Mouse (Mus musculus) megakaryocyte, embryonic 14.5 days (primary cell): ENCODE results near the gene Gpx5. TPM values are rescaled to one million over a fixed set of nuclear protein-coding genes. Genes with fewer than 3 reads are reported as not detected.
A peak's percentile ranks its signal among the peaks of the same experiment; 100 is the strongest.
"Not testable (repeated sequence)": the region's sequence is repeated elsewhere in the genome, so short reads cannot be mapped to it uniquely, and the experiment has no call there.

Experiments
- H3K27me3 ChIP-seq: replicated peaks from 2 replicates; pipeline ENCODE3; 2012; ENCODE audit warnings: inconsistent platforms
- H3K36me3 ChIP-seq: replicated peaks from 2 replicates; pipeline ENCODE3; 2012; ENCODE audit warnings: low read length, inconsistent platforms, mixed read lengths
- H3K4me1 ChIP-seq: 2 replicates; pipeline ENCODE4 v1.6.1; 2012; ENCODE audit warnings: inconsistent platforms
- H3K4me3 ChIP-seq: replicated peaks from 2 replicates; pipeline ENCODE3; 2012; ENCODE audit warnings: moderate library complexity, mild to moderate bottlenecking, inconsistent platforms
- H3K9me3 ChIP-seq: 2 replicates; pipeline ENCODE4 v1.6.1; 2012; ENCODE audit warnings: inconsistent platforms
- FLI1 ChIP-seq: IDR thresholded peaks from 2 replicates; pipeline ENCODE4 v1.6.1; 2012; ENCODE audit warnings: low read length, inconsistent platforms, mixed read lengths
- GATA1 ChIP-seq: IDR thresholded peaks from 3 replicates; pipeline ENCODE4 v1.6.1; 2012; ENCODE audit warnings: mixed read lengths, low read length, inconsistent platforms, borderline replicate concordance
- polyA plus RNA-seq: library from polyadenylated mRNA; stranded (reverse); fragments of >175 nt; gene quantifications from 2 replicates; pipeline ENCODE4 v1.2.3, GENCODE M21; 2012; ENCODE audit warnings: low replicate concordance; ENCODE audit not compliant: insufficient read depth

Gene Gpx5
- polyA plus RNA-seq, 1 experiment, result not detected

DNA sequence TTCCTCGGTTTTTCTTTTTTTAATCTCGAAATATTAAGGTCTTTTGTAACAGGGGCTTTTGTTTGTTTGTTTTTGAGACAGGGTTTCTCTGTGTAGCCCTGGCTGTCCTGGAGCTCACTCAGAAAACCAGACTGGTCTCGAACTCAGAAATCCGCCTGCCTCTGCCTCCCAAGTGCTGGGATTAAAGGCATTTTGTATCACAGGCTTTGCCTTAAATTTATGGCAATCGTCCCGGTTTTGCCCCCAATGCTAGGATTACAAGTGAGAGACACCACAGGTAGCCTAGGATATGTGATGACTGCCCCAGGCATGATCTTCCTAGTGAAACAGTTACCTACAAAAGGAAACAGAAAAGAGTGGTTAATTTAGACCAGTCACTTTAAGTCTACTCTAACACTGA is 34.0 kb downstream of the Gpx5 start:
- H3K4me3 ChIP-seq, result no peak overlapping the region
- TF ChIP-seq FLI1 (no peak), GATA1 (no peak)
- H3K36me3 ChIP-seq, result no peaks in the 10 kb centered on the region

DNA sequence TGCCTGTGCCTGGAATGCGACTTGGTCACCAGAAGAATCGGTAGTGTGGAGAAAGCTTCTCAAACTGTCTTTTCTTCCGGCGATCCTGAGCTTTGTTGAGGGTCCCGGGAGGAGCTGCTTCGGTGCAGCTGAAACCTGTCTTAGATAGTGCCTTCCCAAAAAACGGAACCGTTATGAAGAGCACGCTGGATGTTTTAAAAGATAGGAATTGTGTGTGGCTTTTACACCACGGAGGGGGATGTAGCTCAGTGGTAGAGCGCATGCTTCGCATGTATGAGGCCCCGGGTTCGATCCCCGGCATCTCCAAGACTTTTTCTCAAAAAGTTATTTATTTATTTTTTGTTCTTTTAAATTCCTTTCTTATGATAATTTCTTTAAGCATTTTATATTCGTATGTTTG is 38.5 kb downstream of the Gpx5 start:
- peaks cover 22% of the 10 kb centered on the region for H3K4me1 ChIP-seq
- no peaks in the 10 kb centered on the region for H3K9me3 ChIP-seq
- TF ChIP-seq GATA1, result no peak
- TF ChIP-seq FLI1, result no peak
- H3K4me3 ChIP-seq, result peak overlapping the region; percentile 88
- H3K27me3 ChIP-seq, result peaks cover 48% of the 10 kb centered on the region
- no peaks in the 10 kb centered on the region for H3K36me3 ChIP-seq

More for the DNA sequence above, 34.0 kb downstream of the Gpx5 start:
- H3K27me3 ChIP-seq, result peaks cover 58% of the 10 kb centered on the region
- H3K9me3 ChIP-seq, result peaks cover 7% of the 10 kb centered on the region; the same call in 1 of the 2 replicates
- H3K4me1 ChIP-seq, result peaks cover 50% of the 10 kb centered on the region

DNA sequence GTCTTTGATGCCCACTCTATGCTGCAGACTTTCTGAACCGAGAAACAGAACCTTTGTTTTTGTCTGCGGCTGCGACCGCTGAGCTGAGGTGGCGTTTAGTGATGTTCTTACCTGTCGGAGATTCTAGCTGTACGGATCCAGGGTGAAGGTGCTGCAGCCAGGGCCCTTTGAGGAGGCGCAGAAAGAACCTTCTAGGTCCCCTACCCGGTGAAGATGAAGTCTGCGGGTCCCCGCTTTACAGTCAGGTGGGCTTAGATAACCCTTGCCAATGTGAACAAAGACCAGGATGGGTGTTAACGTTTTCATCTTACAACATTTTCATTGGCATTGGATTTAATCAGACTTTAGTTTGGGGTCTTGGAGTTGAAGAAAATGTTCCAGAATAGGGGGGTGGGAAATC is 39.0 kb downstream of the Gpx5 start:
- no peaks in the 10 kb centered on the region for H3K36me3 ChIP-seq
- H3K9me3 ChIP-seq, result no peaks in the 10 kb centered on the region
- peak overlapping the region; percentile 88 for H3K4me3 ChIP-seq
- peaks cover 18% of the 10 kb centered on the region for H3K4me1 ChIP-seq
- TF ChIP-seq GATA1, result no peak
- no peak for TF ChIP-seq FLI1
- peaks cover 44% of the 10 kb centered on the region for H3K27me3 ChIP-seq

DNA sequence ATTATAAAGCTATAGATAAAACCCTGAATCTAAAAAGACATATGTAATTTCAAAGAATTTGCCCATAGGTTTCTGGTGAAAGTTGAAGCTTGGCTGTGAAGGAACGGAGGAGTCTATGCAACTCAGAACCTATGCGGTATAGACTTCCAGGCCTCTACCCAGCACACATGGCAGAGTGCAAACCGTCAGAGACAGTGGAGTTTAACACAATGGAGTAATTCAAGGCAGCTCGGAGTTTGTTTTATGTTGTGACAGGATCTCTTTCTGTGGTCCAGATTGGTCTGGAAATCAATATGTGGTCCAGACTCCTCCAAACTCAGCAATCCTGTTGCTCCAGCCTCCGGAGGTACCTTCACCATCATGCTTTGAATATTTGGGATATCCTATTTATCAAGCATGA is 39.5 kb downstream of the Gpx5 start:
- H3K27me3 ChIP-seq, result peaks cover 41% of the 10 kb centered on the region
- H3K9me3 ChIP-seq, result no peaks in the 10 kb centered on the region
- H3K4me3 ChIP-seq, result peak overlapping the region; percentile 17
- H3K36me3 ChIP-seq, result no peaks in the 10 kb centered on the region
- peaks cover 15% of the 10 kb centered on the region for H3K4me1 ChIP-seq
- TF ChIP-seq GATA1, result no peak
- TF ChIP-seq FLI1, result no peak

DNA sequence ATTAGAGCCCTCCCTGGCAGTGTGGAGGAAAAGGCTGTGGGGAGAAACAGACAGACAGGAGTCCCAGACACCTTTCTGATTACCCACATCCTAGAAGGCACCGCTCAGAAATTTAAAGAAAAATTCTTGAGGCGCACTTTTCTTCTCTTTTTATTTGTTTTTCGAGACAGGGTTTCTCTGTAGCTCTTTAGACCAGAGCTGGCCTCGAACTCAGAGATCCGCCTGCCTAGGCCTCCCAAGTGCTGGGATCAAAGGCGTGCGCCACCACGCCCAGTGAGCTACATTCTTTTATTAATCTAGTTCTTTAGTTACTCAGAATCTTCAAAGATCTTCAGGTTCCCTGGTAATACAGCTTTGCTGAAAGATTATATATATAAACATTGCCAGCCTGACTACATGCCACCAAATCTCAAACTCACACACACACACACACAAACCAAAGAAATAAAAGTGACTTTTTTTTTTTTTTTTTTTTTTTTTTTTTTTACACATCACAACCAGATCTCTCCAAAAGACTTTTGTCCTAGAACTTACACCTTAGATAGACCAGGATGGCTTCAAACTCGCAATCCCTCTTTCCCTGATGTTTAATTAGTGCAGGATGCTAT is 42.4 kb downstream of the Gpx5 start:
- no peaks in the 10 kb centered on the region for H3K36me3 ChIP-seq
- no peak for TF ChIP-seq FLI1
- TF ChIP-seq GATA1, result no peak
- H3K4me3 ChIP-seq, result no peak overlapping the region
- H3K9me3 ChIP-seq, result peaks cover 1% of the 10 kb centered on the region
- peaks cover 10% of the 10 kb centered on the region for H3K4me1 ChIP-seq
- H3K27me3 ChIP-seq, result peaks cover 22% of the 10 kb centered on the region

DNA sequence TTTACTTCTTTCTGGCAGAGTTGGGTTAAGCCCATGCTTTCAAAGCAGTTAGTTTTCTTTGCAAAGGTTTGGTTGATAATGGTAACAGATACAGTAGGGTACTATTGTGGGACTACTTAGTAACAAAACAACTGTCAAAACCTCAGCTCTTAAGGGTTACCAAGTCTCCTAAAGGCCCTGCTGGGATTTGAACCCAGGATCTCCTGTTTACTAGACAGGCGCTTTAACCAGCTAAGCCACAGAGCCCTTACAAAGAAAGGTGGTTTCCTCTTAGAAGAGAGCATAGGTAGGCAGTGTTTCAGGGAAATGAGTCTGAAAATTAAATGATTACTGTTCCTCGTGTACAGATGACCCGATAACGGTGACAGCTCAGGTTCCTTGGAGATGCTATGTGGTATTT is 43.5 kb downstream of the Gpx5 start:
- peaks cover 6% of the 10 kb centered on the region for H3K4me1 ChIP-seq
- H3K27me3 ChIP-seq, result peaks cover 23% of the 10 kb centered on the region
- no peak for TF ChIP-seq FLI1
- no peak for TF ChIP-seq GATA1
- peaks cover 4% of the 10 kb centered on the region for H3K9me3 ChIP-seq
- H3K36me3 ChIP-seq, result no peaks in the 10 kb centered on the region
- no peak overlapping the region for H3K4me3 ChIP-seq

DNA sequence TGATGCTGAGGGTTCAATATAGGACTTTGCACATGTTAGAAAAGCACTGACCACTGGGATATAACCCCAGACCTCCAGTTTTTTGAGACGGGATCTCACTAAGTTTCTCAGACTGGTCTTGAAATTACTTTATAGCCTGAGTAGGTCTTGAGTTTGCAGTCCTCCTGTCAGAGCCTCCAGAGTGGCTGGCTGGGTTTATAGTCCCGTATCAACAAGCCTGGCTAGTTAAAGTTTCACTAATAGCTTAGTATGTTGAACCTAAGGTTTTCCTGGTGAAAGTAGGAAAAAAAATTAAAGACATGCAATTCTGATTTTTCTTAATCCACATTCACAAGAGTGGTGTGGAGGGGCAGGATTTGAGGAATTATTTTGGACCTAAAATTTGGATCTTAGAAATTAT is 46.3 kb downstream of the Gpx5 start:
- no peaks in the 10 kb centered on the region for H3K36me3 ChIP-seq
- TF ChIP-seq GATA1 (no peak), FLI1 (no peak)
- no peak overlapping the region for H3K4me3 ChIP-seq
- peaks cover 4% of the 10 kb centered on the region for H3K9me3 ChIP-seq
- H3K4me1 ChIP-seq, result peaks cover 23% of the 10 kb centered on the region
- H3K27me3 ChIP-seq, result peaks cover 26% of the 10 kb centered on the region

DNA sequence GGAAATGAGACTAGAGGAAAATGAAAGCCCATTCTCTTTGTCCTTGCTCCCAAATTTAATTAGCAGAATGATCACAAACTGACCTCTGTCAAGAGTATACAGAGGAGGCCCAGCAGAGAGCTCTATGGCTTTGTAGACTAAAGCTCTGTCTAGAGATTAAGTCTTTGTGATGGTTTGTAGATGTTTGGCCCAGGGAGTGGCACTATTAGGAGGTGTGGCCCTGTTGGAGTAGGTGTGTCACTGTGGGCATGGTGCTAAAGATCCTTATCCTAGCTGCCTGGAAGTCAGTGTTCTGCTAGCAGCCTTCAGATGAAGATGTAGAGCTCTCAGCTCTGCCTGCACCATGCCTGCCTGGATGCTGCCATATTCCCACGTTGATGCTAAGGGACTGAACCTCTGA is 47.6 kb downstream of the Gpx5 start:
- Histone ChIP-seq H3K27me3 (peaks cover 24% of the 10 kb centered on the region), H3K4me1 (peaks cover 28% of the 10 kb centered on the region)
- not testable (repeated sequence) for H3K4me3 ChIP-seq, H3K36me3 ChIP-seq, H3K9me3 ChIP-seq

DNA sequence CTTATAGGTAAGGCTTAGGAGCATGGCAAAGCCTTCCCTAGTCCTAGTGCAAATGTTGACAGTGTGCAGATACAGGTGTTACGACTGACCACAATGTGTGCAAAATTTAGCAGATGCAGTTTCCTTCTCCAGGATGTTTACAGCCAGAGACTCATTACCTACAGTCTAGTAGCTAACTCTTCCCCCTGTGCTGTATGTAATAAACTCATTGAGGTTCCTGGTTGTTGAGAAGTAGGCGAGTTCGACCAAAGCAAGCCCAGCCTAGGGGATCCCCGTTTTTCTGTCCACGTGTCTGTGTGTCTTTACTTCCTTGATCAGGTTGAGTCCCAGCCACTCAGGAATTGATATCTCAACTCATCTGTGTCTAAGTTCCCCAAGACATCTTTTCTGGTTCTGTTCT is 48.4 kb downstream of the Gpx5 start:
- no peak overlapping the region for H3K4me3 ChIP-seq
- no peak for TF ChIP-seq GATA1
- TF ChIP-seq FLI1, result no peak
- H3K36me3 ChIP-seq, result no peaks in the 10 kb centered on the region

DNA sequence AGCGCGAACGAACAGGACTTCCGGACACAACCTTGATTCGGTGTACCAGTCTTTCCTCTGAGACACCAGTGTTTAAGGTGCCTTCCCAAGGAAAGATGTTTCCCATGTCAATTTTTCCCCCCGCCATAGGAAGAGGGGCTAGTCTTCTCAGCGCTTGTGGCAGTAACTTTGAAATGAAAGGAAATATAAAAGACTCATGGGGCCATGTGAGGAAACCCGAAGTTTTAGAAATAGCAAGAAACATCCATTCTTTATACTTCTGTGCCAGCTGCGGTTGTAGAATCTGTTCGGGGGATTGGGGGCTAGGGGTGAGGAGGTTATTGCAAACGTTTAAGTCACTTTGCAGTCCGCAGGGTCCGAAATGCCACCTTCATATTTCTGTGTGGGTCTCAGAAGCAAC is 49.3 kb downstream of the Gpx5 start:
- H3K9me3 ChIP-seq, result peaks cover 12% of the 10 kb centered on the region
- H3K4me3 ChIP-seq, result peak overlapping the region; percentile 91
- TF ChIP-seq FLI1 (no peak), GATA1 (no peak)
- H3K36me3 ChIP-seq, result no peaks in the 10 kb centered on the region
- peaks cover 28% of the 10 kb centered on the region for H3K4me1 ChIP-seq
- H3K27me3 ChIP-seq, result peaks cover 24% of the 10 kb centered on the region

More for the DNA sequence above, 48.4 kb downstream of the Gpx5 start:
- Histone ChIP-seq H3K4me1 (peaks cover 28% of the 10 kb centered on the region), H3K9me3 (peaks cover 4% of the 10 kb centered on the region), H3K27me3 (peaks cover 24% of the 10 kb centered on the region)

DNA sequence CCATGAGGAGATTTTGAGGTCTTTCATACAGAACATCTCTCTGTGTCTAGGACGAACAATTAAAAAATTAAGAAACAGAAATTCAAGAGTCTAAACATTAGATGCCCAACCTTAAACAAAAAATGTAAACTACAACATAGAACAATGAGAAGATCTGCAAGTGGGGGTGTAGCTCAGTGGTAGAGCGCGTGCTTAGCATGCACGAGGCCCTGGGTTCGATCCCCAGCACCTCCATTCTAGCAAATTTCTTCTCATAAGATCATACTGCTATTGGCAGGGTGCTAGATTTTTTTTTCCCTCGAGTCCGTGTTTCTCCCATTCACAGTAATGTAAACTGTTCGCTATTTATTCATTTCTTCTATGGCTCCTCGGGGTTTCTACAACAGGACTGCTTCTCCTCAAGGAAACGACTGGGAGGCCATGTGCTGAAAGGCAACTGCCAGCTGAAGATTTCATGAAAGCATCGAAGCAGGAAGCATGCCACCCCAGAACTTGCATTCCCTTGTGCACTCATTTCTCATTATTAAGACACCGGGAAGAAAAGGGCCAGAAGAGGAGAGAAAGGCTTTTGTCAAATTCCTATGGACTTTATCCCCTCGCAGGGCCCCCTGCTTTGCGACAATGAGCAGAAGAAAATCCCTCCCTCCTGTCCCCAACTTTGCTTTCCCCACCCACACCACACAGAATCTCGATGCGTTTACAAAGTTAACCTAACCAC is 50.0 kb downstream of the Gpx5 start:
- Histone ChIP-seq H3K9me3 (peaks cover 16% of the 10 kb centered on the region), H3K27me3 (peaks cover 27% of the 10 kb centered on the region), H3K36me3 (no peaks in the 10 kb centered on the region), H3K4me3 (peak overlapping the region; percentile 91), H3K4me1 (peaks cover 28% of the 10 kb centered on the region)
- TF ChIP-seq FLI1, result no peak
- TF ChIP-seq GATA1, result no peak
